Mouse (Mus musculus): ENCODE data around the gene Dnase1.

GRCm38 (mm10) chr16:4052601-4053000 is 15.9 kb downstream of the Dnase1 start:
- TF ChIP-seq USF1 (IDR thresholded peaks at IDR 0.05; ENCODE audit: low read depth) (no peak), CTCF (IDR thresholded peaks at IDR 0.05; ENCODE audit: control insufficient read depth, insufficient read depth, insufficient read length) (no peak), MYOG (IDR thresholded peaks at IDR 0.05; ENCODE audit: control insufficient read depth, extremely low read depth, insufficient read length) (no peak), CEBPB (IDR thresholded peaks at IDR 0.05; ENCODE audit: low read depth) (no peak), MYOD1 (IDR thresholded peaks at IDR 0.05; ENCODE audit: control insufficient read depth, insufficient read length, low read depth) (no peak), MAX (IDR thresholded peaks at IDR 0.05) (no peak), FOSL1 (IDR thresholded peaks at IDR 0.05; ENCODE audit: insufficient read depth, low read length, poor library complexity, severe bottlenecking) (no peak)

Data from C2C12 (cell line).